Mouse (Mus musculus) retina, postnatal 7 days (tissue): ENCODE results near the gene Nr1d2.
"Not testable (repeated sequence)": the region's sequence is repeated elsewhere in the genome, so short reads cannot be mapped to it uniquely, and the experiment has no call there.

Experiments
- DNase-seq: peaks from one replicate; pipeline ENCODE4 v3.0.0-alpha.2; 2012; ENCODE audit warnings: low read depth, low spot score

The Nr1d2 gene

GRCm38 (mm10) chr14:18238750-18239731 is at the start of gene Nr1d2:
TSS of gene Nr1d2 (minus strand) at chr14:18239127.
- DNase-seq: peak; percentile 100

DNA sequence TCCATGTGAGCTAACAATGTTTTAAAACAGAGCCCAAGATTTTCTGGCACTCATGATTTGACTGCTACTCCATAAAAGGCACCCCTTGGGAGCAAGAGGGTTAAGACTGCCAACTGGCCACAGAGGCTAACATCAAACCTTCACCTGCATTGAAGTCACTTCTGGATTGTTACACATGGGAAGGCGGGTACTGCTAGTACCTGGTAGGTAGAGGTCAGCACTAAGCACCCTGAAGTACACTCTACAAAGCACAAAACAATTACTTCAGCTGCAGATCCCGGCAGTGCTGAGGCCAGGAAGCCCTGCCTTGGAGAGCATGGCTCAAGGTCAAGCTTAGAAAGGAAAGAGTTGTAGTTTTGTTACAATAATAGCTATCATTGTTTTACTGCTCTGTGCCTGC is 48.5 kb upstream of the Nr1d2 start:
- DNase-seq: no peak

DNA sequence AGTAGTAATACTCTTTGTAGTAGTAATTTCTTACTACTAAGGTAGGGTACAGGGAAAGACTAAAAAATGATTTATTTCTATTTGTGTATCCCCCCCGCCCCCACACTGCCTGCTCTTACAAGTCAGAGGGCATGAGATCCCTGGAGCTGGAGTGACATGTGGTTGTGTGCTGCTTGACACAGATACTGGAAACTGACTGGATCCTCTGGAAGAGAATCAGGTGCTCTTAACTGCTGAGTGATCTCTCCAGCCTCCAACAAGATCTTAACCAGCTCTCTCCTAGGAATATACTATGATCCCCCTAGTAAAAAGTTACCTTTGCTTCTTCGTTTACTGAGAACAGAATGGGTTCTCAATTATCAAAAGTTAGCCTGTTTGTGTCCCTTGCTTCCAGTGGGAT is 47.5 kb upstream of the Nr1d2 start:
- DNase-seq: no peak

GRCm38 (mm10) chr14:18285476-18285875 is 46.5 kb upstream of the Nr1d2 start:
- DNase-seq: no peak

GRCm38 (mm10) chr14:18284581-18284980 is 45.7 kb upstream of the Nr1d2 start:
- DNase-seq: no peak

DNA sequence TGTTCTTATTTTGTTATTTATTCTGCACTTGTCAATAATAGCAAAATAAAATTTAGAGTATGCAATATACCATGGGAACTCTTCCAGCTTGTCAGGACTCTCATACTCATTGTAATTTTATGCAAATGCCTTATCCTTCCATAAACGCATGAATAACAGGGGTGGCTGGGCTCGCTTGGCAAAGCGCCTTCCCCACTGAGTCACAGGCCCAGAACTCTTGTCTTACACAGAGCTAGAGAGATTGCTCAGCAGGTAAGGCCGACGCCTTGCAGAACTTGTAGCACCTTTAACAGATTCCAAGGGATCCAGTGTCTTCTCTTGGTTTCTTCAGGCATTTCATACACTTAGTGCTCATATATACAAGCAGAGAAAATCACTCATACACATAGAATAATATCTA is 41.4 kb upstream of the Nr1d2 start:
- DNase-seq: no peak

GRCm38 (mm10) chr14:18274526-18274925 is 35.6 kb upstream of the Nr1d2 start:
- DNase-seq: no peak

DNA sequence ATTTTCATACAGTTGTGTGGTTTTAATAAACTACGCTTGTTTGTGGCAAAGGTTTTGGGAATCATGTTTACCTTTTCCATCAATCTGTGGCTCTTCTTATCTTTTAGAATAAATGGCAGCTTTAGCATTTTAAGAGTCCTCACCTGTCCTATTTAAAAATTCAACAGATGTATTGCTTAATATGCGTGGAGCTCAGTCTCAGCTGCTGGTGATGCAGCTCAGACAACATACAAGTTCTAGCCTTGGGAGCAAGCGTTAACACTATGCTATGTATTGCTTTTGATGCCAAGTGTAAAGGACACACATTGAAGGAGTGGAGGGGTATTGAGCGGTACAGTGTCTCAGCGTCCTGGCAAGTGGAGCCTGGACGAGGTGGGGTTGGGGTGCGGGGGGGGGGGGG is 32.7 kb upstream of the Nr1d2 start:
- no peak for DNase-seq

GRCm38 (mm10) chr14:18270529-18271441 is 31.9 kb upstream of the Nr1d2 start, which contains the start of the genes Nkiras1 and Rpl15:
TSS of gene Nkiras1 (plus strand) at chr14:18271136.
TSS of gene Rpl15 (minus strand) at chr14:18271391.
- peak; percentile 94 for DNase-seq

DNA sequence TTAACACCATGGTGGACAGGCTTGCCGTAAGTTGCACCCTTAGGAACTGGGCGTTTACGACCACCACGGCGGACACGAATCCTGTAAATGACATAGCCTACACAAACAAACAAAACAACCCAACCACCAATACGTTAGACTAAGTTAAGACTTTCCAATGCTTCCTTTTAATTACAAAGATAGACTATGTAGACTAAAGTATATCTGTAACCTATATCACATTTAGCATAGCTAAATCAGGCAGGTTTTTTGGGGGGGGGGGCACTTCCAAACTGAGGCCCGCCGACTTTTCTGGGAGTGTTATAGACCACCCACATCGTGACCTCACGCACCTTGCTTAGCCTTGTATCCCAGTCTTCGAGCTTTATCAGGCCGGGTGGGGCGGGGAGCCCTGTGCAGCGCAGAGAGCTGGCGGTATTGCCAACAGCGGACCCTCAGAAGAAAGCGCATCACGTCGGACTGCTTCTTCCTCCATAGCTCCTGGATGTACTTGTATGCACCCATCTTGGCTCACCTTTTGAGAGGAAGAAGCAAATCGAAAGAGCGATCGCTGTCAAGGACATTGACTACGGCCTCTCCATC is 31.1 kb upstream of the Nr1d2 start:
- not testable (repeated sequence) for DNase-seq

- no peak for DNase-seq
Observed at GRCm38 (mm10) chr14:18263427-18263826, 24.5 kb upstream of the Nr1d2 start.

- DNase-seq: no peak
Observed at GRCm38 (mm10) chr14:18261203-18261602, 22.3 kb upstream of the Nr1d2 start.

DNA sequence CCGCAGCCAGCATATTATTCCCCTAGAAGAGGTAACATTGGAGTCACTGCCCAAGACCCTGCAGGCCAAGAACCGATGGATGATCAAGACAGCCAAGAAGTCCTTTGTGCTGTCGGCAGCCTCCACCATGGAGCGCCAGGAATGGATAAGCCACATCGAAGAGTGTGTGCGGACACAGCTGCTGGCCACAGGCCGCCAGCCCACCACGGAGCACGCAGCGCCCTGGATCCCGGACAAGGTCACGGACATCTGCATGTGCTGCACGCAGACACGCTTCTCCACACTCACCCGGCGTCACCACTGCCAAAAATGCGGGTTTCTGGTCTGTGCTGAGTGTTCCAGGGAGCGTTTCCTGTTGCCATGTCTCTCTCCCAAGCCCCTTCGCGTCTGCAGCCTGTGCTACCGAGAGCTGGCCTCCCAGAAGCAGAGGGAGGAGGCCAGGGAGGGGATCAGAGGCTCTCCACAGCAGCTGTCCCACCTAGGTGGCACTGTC is 3.8 kb upstream of the Nr1d2 start:
- DNase-seq: no peak

DNA sequence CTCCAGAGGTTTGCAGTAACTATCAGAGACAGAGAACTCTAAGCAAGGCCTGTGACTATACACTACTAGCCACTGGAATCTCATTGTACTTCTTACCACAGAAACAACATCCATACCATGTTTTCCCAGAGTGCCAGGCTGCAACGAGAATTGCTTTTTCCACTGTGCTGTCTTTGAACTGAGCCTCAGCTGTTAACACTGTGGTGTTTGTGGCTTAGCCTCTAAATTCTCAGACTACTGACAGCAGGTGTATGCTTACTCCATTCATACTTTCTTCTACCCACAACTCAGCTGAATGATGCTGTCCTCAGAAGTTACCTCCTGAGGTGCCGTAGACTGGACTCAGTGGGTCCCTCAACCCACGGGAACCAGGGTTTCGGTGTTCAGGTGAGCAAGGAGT is 2.9 kb upstream of the Nr1d2 start:
- no peak for DNase-seq

DNA sequence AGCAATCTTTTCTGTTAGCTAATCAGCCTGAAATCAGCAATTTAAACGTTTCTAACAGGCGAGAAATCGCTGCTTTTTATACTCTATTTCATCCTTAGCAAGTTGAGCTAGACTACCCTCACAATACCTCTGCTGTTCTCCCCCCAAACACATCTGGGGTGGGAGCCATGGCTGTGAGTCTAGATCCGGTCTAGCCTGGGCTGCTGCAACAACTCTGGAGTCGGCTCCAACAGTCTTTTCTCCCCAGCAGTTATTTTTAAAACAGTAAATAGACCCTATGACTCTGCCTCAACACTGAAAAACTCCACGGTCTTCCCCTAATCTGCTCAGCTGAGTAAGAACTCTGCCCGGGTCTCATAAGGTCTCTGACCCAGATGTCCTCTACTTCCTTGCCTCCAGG is 1.2 kb upstream of the Nr1d2 start:
- DNase-seq: no peak

GRCm38 (mm10) chr14:18238131-18238749 is 687 bp downstream of the Nr1d2 start:
- DNase-seq: peak; percentile 93

DNA sequence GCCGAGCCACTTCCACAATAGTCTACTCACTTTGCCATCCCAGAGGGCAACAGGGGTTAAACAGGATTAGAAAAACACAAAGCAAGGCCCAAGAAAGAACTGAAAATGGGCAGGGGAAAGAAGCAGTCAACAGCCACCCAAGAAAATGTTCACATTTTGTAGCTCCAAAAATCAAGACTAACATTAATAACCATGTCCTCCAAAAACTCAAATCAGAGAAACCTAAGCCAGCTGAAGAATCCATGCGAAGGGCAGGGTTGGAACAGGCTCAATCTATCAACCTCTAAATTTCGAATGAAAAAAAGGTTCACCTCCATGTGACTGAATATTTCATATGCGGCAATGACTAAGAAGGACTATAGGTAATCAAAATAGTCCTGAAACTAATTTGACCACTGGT is 1.5 kb downstream of the Nr1d2 start:
- DNase-seq: no peak

- not testable (repeated sequence) for DNase-seq
Observed at GRCm38 (mm10) chr14:18236496-18237235, 2.3 kb downstream of the Nr1d2 start.

GRCm38 (mm10) chr14:18233981-18234960 is 4.7 kb downstream of the Nr1d2 start:
- DNase-seq: no peak
